Mouse (Mus musculus) heart, adult 18-20 months (tissue): ENCODE data around the gene Mettl23. TPM values are rescaled to one million over a fixed set of nuclear protein-coding genes. Genes with fewer than 3 reads are reported as not detected.
"Not testable (repeated sequence)": the region's sequence is repeated elsewhere in the genome, so short reads cannot be mapped to it uniquely, and the experiment has no call there.

Experiments used
- DNase-seq, 2 experiments: peaks; one replicate each; pipeline ENCODE4 v3.0.0; 2021 to 2022; ENCODE audit warnings: mixed read lengths in 1 of 2
- total RNA-seq, 2 experiments: library from RNA; stranded (reverse); gene quantifications; 2 replicates each; pipeline ENCODE4 v1.2.3; 2021

Gene Mettl23
- total RNA-seq, 2 experiments from 2014 or later = 38.3 to 46.4 TPM

- no peak for DNase-seq
Observed at GRCm38 (mm10) chr11:116847187-116848085, 4.4 kb downstream of the Mettl23 start.

GRCm38 (mm10) chr11:116848086-116848876 is 5.2 kb downstream of the Mettl23 start:
- no peak for DNase-seq

- not testable (repeated sequence) for DNase-seq
Observed at GRCm38 (mm10) chr11:116848877-116849178, 5.8 kb downstream of the Mettl23 start.

- DNase-seq = no peak
Observed at GRCm38 (mm10) chr11:116849587-116849986, 6.5 kb downstream of the Mettl23 start.

GRCm38 (mm10) chr11:116850085-116850484 is 7.0 kb downstream of the Mettl23 start:
- no peak for DNase-seq

- no peak for DNase-seq
Observed at GRCm38 (mm10) chr11:116850833-116851477, 7.9 kb downstream of the Mettl23 start.

GRCm38 (mm10) chr11:116851576-116852290 is 8.7 kb downstream of the Mettl23 start:
- no peak for DNase-seq

- peak; percentile 79 to 89 for DNase-seq
Observed at GRCm38 (mm10) chr11:116852291-116852890, 9.3 kb downstream of the Mettl23 start, which contains the start of gene Mfsd11. Gene Mfsd11 (plus strand): TSS chr11:116852440.

- DNase-seq = peak; percentile 98
Observed at GRCm38 (mm10) chr11:116852891-116853511, 9.9 kb downstream of the Mettl23 start, which contains the start of gene Srsf2. Gene Srsf2 (minus strand): TSS chr11:116853094.

GRCm38 (mm10) chr11:116853512-116853928 is 10.4 kb downstream of the Mettl23 start:
- peak; percentile 98 to 99 for DNase-seq

GRCm38 (mm10) chr11:116854279-116854678 is 11.2 kb downstream of the Mettl23 start:
- no peak for DNase-seq

GRCm38 (mm10) chr11:116857183-116857850 is 14.2 kb downstream of the Mettl23 start:
- no peak for DNase-seq

GRCm38 (mm10) chr11:116864444-116864843 is 21.4 kb downstream of the Mettl23 start:
- DNase-seq = peak; percentile 53 to 66

GRCm38 (mm10) chr11:116865945-116866585 is 23.0 kb downstream of the Mettl23 start:
- no peak for DNase-seq

GRCm38 (mm10) chr11:116868129-116868528 is 25.1 kb downstream of the Mettl23 start:
- peak; percentile 84 to 91 for DNase-seq

- DNase-seq = no peak
Observed at GRCm38 (mm10) chr11:116869223-116869622, 26.1 kb downstream of the Mettl23 start.

- no peak for DNase-seq
Observed at GRCm38 (mm10) chr11:116869641-116870040, 26.6 kb downstream of the Mettl23 start.

- no peak for DNase-seq
Observed at GRCm38 (mm10) chr11:116871538-116871937, 28.5 kb downstream of the Mettl23 start.

GRCm38 (mm10) chr11:116873987-116874386 is 30.9 kb downstream of the Mettl23 start:
- no peak for DNase-seq

GRCm38 (mm10) chr11:116878454-116878853 is 35.4 kb downstream of the Mettl23 start:
- DNase-seq = no peak
